Mouse (Mus musculus): ENCODE results near the gene Gm21704.
"Not testable (repeated sequence)": the region's sequence is repeated elsewhere in the genome, so short reads cannot be mapped to it uniquely, and the experiment has no call there.

The Gm21704 gene

DNA sequence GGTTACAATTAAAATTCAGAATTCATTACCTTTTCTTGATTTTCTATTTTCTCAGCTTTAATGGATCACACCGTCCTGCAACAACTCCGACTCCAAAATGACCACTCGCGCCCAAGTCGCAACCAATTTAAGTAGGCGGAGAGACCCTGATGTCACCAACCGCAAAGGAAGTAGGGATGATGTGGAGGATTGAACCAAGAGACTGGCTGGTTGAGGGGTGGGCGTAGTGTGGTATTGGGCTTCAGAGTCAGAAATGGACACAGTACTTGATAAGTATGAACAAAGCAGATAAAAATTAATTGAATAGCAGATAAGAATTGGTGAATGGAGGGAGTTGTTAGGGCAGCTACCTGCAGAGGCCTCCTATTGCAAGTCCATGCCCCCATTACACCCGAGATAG is at the start of gene Gm21704, which contains the start of gene Gm21708:
Gene Gm21704, minus strand, starts transcription at position 101 of the 400 bp plus-strand sequence.
Gene Gm21708, minus strand, starts transcription at position 101 of the 400 bp plus-strand sequence.
- DNase-seq (ENCODE audit: low spot score), result not testable (repeated sequence)

GRCm38 (mm10) chrY:3345229-3345628 is 64.7 kb downstream of the Gm21704 start, which contains the start of gene Gm21693:
Gene Gm21693, minus strand, starts transcription at chrY:3345329.
- not testable (repeated sequence) for DNase-seq (ENCODE audit: low spot score)

DNA sequence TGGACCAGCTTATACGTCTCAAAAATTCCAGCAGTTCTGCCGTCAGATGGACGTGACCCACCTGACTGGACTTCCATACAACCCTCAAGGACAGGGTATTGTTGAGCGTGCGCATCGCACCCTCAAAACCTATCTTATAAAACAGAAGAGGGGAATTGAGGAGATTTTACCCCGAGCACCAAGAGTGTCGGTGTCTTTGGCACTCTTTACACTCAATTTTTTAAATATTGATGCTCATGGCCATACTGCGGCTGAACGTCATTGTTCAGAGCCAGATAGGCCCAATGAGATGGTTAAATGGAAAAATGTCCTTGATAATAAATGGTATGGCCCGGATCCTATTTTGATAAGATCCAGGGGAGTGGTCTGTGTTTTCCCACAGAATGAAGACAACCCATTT is 69.3 kb downstream of the Gm21704 start:
- not testable (repeated sequence) for DNase-seq (ENCODE audit: low spot score)

All from testis, postnatal 10 days (tissue).